Mouse (Mus musculus): ENCODE measurements around the gene Slc35a1.

DNA sequence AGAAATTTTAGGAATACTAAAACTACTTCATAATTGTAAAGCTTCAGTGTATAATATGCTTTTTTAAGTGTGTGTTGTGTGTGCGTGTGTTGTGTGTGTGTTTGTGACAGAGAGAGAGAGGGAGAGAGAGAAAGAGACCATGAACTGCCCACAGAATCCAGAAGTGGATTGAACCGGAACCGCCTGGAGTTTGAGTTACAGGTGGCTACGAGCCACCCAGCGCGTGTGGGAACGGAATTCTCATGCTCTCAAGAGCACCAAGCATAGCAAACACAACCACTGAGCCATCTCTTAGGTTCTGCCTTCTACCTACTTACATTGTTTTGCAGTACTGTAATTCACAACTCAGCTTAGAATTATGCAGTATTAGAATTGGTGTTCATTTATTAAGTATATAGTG is 53.1 kb downstream of the Slc35a1 start:
- TF ChIP-seq CTCF (IDR thresholded peaks at IDR 0.05; ENCODE audit: borderline replicate concordance, insufficient read depth, low read length) (no peak), POLR2A (IDR thresholded peaks at IDR 0.05; ENCODE audit: low read depth, low read length) (no peak)

Measured in embryonic fibroblast, embryonic 13.5 days (primary cell).